Mouse (Mus musculus): Measurements from ENCODE around the gene Fgfr2. TPM values are rescaled to one million over a fixed set of nuclear protein-coding genes. Genes with fewer than 3 reads are reported as not detected.

The Fgfr2 gene
- polyA plus RNA-seq, 1 experiment: 3.0 TPM

GRCm38 (mm10) chr7:132031940-132032531 is 1091.1 kb downstream of the Fgfr2 start:
- no peak overlapping the region for H3K27ac ChIP-seq (ENCODE audit: control insufficient read depth, insufficient read depth, low read depth, low read length)
- H3K27me3 ChIP-seq (ENCODE audit: control insufficient read depth, insufficient read depth, low read length): no peaks in the 10 kb centered on the region
- H3K4me1 ChIP-seq (ENCODE audit: control insufficient read depth, insufficient read depth, low read length): no peaks in the 10 kb centered on the region
- H3K36me3 ChIP-seq (ENCODE audit: control insufficient read depth, insufficient read depth, low read length): no peaks in the 10 kb centered on the region
- TF ChIP-seq POLR2A (IDR thresholded peaks at IDR 0.05; ENCODE audit: control insufficient read depth, low read depth, low read length): no peak
- TF ChIP-seq CTCF (IDR thresholded peaks at IDR 0.05; ENCODE audit: control insufficient read depth, insufficient read depth, insufficient replicate concordance, low read depth, low read length): no peak
- no peak overlapping the region for H3K4me3 ChIP-seq (ENCODE audit: control insufficient read depth, low read depth, low read length)

GRCm38 (mm10) chr7:132026671-132027070 is 1096.5 kb downstream of the Fgfr2 start:
- Histone ChIP-seq H3K4me1 (ENCODE audit: control insufficient read depth, insufficient read depth, low read length) (no peaks in the 10 kb centered on the region), H3K27me3 (ENCODE audit: control insufficient read depth, insufficient read depth, low read length) (no peaks in the 10 kb centered on the region), H3K4me3 (ENCODE audit: control insufficient read depth, low read depth, low read length) (no peak overlapping the region), H3K27ac (ENCODE audit: control insufficient read depth, insufficient read depth, low read depth, low read length) (no peak overlapping the region), H3K36me3 (ENCODE audit: control insufficient read depth, insufficient read depth, low read length) (no peaks in the 10 kb centered on the region)
- TF ChIP-seq POLR2A (IDR thresholded peaks at IDR 0.05; ENCODE audit: control insufficient read depth, low read depth, low read length): no peak
- no peak for TF ChIP-seq CTCF (IDR thresholded peaks at IDR 0.05; ENCODE audit: control insufficient read depth, insufficient read depth, insufficient replicate concordance, low read depth, low read length)

- TF ChIP-seq CTCF (IDR thresholded peaks at IDR 0.05; ENCODE audit: control insufficient read depth, insufficient read depth, insufficient replicate concordance, low read depth, low read length) (no peak), POLR2A (IDR thresholded peaks at IDR 0.05; ENCODE audit: control insufficient read depth, low read depth, low read length) (no peak)
- no peak overlapping the region for H3K27ac ChIP-seq (ENCODE audit: control insufficient read depth, insufficient read depth, low read depth, low read length)
- H3K4me3 ChIP-seq (ENCODE audit: control insufficient read depth, low read depth, low read length): no peak overlapping the region
Measured at GRCm38 (mm10) chr7:132025591-132025990, 1097.6 kb downstream of the Fgfr2 start.

GRCm38 (mm10) chr7:132015933-132016332 is 1107.2 kb downstream of the Fgfr2 start:
- no peak overlapping the region for H3K4me3 ChIP-seq (ENCODE audit: control insufficient read depth, low read depth, low read length)
- H3K4me1 ChIP-seq (ENCODE audit: control insufficient read depth, insufficient read depth, low read length): no peaks in the 10 kb centered on the region
- no peaks in the 10 kb centered on the region for H3K27me3 ChIP-seq (ENCODE audit: control insufficient read depth, insufficient read depth, low read length)
- H3K36me3 ChIP-seq (ENCODE audit: control insufficient read depth, insufficient read depth, low read length): no peaks in the 10 kb centered on the region
- no peak overlapping the region for H3K27ac ChIP-seq (ENCODE audit: control insufficient read depth, insufficient read depth, low read depth, low read length)
- no peak for TF ChIP-seq CTCF (IDR thresholded peaks at IDR 0.05; ENCODE audit: control insufficient read depth, insufficient read depth, insufficient replicate concordance, low read depth, low read length)
- TF ChIP-seq POLR2A (IDR thresholded peaks at IDR 0.05; ENCODE audit: control insufficient read depth, low read depth, low read length): no peak

More at GRCm38 (mm10) chr7:132025591-132025990, 1097.6 kb downstream of the Fgfr2 start:
- Histone ChIP-seq H3K4me1 (ENCODE audit: control insufficient read depth, insufficient read depth, low read length) (no peaks in the 10 kb centered on the region), H3K36me3 (ENCODE audit: control insufficient read depth, insufficient read depth, low read length) (no peaks in the 10 kb centered on the region), H3K27me3 (ENCODE audit: control insufficient read depth, insufficient read depth, low read length) (no peaks in the 10 kb centered on the region)

GRCm38 (mm10) chr7:132015193-132015592 is 1108.0 kb downstream of the Fgfr2 start:
- TF ChIP-seq CTCF (IDR thresholded peaks at IDR 0.05; ENCODE audit: control insufficient read depth, insufficient read depth, insufficient replicate concordance, low read depth, low read length) (no peak), POLR2A (IDR thresholded peaks at IDR 0.05; ENCODE audit: control insufficient read depth, low read depth, low read length) (no peak)
- no peaks in the 10 kb centered on the region for H3K36me3 ChIP-seq (ENCODE audit: control insufficient read depth, insufficient read depth, low read length)
- H3K4me3 ChIP-seq (ENCODE audit: control insufficient read depth, low read depth, low read length): no peak overlapping the region
- no peaks in the 10 kb centered on the region for H3K27me3 ChIP-seq (ENCODE audit: control insufficient read depth, insufficient read depth, low read length)
- H3K4me1 ChIP-seq (ENCODE audit: control insufficient read depth, insufficient read depth, low read length): no peaks in the 10 kb centered on the region
- no peak overlapping the region for H3K27ac ChIP-seq (ENCODE audit: control insufficient read depth, insufficient read depth, low read depth, low read length)

- H3K4me1 ChIP-seq (ENCODE audit: control insufficient read depth, insufficient read depth, low read length): no peaks in the 10 kb centered on the region
- no peak overlapping the region for H3K4me3 ChIP-seq (ENCODE audit: control insufficient read depth, low read depth, low read length)
- no peak overlapping the region for H3K27ac ChIP-seq (ENCODE audit: control insufficient read depth, insufficient read depth, low read depth, low read length)
- no peaks in the 10 kb centered on the region for H3K27me3 ChIP-seq (ENCODE audit: control insufficient read depth, insufficient read depth, low read length)
- TF ChIP-seq CTCF (IDR thresholded peaks at IDR 0.05; ENCODE audit: control insufficient read depth, insufficient read depth, insufficient replicate concordance, low read depth, low read length) (no peak), POLR2A (IDR thresholded peaks at IDR 0.05; ENCODE audit: control insufficient read depth, low read depth, low read length) (no peak)
- no peaks in the 10 kb centered on the region for H3K36me3 ChIP-seq (ENCODE audit: control insufficient read depth, insufficient read depth, low read length)
Measured at GRCm38 (mm10) chr7:132013970-132014369, 1109.2 kb downstream of the Fgfr2 start.

- Histone ChIP-seq H3K27ac (ENCODE audit: control insufficient read depth, insufficient read depth, low read depth, low read length) (no peak overlapping the region), H3K4me3 (ENCODE audit: control insufficient read depth, low read depth, low read length) (no peak overlapping the region), H3K36me3 (ENCODE audit: control insufficient read depth, insufficient read depth, low read length) (no peaks in the 10 kb centered on the region), H3K27me3 (ENCODE audit: control insufficient read depth, insufficient read depth, low read length) (no peaks in the 10 kb centered on the region), H3K4me1 (ENCODE audit: control insufficient read depth, insufficient read depth, low read length) (no peaks in the 10 kb centered on the region)
- TF ChIP-seq CTCF (IDR thresholded peaks at IDR 0.05; ENCODE audit: control insufficient read depth, insufficient read depth, insufficient replicate concordance, low read depth, low read length) (no peak), POLR2A (IDR thresholded peaks at IDR 0.05; ENCODE audit: control insufficient read depth, low read depth, low read length) (no peak)
Measured at GRCm38 (mm10) chr7:132012969-132013679, 1110.0 kb downstream of the Fgfr2 start.
